Mouse (Mus musculus): Measurements from ENCODE around the gene Zfp827.

The Zfp827 gene

GRCm38 (mm10) chr8:79222752-79223141 is 194.5 kb downstream of the Zfp827 start:
- DNase-seq (ENCODE audit: low spot score in 2 of 2) = no peak

DNA sequence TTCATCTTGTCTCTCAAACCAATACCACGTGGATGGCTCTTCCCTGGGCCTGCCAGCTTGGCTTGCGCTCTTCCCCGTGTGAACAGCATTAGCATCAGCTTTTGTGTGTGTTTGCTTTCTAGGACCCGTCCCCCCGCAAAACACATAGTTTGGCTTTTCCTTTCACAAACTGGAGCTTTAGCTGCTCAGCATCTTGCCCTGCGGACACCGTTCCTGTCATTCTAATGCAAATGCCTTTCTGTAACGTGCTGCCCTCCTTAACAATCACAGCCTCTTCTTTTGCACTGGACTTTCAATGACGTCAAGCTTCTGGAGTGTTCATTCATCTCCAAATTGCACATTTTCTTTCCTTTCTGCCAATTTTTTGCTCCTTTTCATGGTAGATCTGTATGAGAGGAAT is 196.1 kb downstream of the Zfp827 start:
- no peak for DNase-seq (ENCODE audit: low spot score in 2 of 2)

DNA sequence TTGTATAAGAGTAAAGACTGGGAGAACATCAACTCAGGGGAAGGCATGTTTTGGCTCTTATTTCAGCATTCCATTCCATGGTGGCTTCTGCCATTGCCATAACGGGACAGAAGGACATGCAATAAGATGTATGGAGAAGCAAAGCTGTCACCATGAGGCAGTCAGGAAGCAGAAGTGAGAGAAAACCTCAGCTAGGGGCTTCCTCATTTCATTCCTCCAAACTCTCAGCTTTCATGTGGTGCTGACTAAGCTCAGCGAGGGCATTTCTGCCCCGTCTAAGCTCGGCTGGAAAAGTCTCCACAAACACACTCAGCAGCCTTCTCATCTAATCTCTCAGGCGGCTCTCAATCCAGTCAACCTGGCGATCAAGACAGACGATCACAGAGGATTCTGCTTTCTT is 197.3 kb downstream of the Zfp827 start:
- DNase-seq (ENCODE audit: low spot score in 2 of 2) = no peak

GRCm38 (mm10) chr8:79226046-79226445 is 197.8 kb downstream of the Zfp827 start:
- no peak for DNase-seq (ENCODE audit: low spot score in 2 of 2)

DNA sequence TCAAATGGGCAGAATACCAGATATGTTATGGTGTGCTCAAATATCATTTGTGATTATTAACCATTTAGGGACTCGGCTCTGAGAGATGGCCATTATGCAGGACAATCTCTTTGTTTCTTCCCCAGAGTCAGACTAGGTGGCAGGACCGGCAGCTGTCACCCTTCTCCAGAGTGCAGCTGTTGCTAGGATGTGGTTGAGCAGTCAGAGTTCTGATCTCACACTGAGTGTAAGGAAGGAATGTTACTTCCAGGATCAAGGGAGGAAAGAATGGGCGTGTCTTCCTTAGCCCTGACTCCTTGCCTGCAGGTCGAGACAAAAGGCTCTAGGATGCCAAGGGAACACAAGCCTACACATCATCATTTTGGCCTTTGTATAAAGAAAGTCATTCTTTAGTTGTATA is 199.0 kb downstream of the Zfp827 start:
- DNase-seq (ENCODE audit: low spot score in 2 of 2) = no peak

DNA sequence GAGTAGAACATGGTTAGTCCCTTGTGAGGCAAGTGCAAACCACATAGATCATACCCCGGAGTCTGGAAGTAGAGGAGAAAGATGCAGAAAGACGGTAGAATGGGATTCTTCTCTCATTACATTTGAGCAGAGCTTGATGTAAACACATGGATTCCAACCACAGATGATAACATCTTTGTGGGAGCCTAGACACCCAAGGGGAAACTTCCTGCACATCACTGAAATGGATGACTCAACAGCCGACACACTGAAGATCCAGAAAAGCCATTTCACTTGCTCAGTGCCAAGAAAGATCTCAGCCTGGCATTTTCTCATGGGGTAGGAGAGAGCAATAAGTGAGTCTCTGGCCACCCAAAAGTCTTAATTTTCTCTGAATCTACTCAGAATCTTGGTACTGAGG is 199.7 kb downstream of the Zfp827 start:
- DNase-seq (ENCODE audit: low spot score in 2 of 2) = no peak

GRCm38 (mm10) chr8:79229266-79229888 is 201.1 kb downstream of the Zfp827 start:
- no peak for DNase-seq (ENCODE audit: low spot score in 2 of 2)

DNA sequence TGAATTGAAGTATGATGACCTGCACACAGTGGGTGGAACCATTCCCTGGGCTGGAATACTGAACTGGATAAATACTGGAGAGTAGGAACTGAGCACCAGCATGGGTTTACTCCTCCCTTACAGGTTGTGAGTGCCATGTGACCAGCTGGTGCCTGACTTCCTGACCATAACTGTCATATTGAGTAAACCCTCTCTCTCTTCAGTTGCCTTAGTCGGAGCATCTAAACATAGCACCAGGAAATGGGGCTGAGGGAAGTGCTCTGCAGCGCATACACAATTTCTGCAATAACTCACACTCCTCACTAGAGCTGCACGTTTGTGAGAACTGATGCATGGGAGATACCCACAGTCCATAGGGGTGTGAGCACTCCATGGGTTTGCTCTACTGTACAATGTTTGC is 211.1 kb downstream of the Zfp827 start:
- no peak for DNase-seq (ENCODE audit: low spot score in 2 of 2)

DNA sequence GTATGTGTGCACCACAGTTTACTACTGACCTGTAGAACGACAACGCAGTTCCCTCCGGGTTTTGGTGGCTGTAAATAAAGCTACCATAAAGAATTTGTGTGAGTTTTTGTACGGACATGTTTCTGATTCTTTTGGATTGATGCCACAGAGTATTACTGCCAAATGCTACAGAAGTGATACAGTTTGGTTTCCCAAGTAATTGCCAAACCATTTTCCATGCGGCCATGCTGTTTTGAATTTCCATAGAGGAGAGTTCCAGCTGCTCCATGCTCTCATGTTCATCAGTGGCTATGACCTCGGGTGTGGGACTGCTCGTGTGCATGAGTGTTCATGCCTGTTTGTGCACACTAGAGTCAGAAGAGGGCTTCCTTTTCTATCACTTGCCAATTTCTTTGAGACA is 211.8 kb downstream of the Zfp827 start:
- DNase-seq (ENCODE audit: low spot score in 2 of 2) = no peak

All from thymus, postnatal 10 days (tissue).